Mouse (Mus musculus): ENCODE data around the gene D5Ertd579e. TPM values are rescaled to one million over a fixed set of nuclear protein-coding genes. Genes with fewer than 3 reads are reported as not detected.
A peak's percentile ranks its signal among the peaks of the same experiment; 100 is the strongest.

D5Ertd579e gene
- total and polyA plus RNA-seq, 3 experiments: 13.7 to 29.4 (median 22.9) TPM

DNA sequence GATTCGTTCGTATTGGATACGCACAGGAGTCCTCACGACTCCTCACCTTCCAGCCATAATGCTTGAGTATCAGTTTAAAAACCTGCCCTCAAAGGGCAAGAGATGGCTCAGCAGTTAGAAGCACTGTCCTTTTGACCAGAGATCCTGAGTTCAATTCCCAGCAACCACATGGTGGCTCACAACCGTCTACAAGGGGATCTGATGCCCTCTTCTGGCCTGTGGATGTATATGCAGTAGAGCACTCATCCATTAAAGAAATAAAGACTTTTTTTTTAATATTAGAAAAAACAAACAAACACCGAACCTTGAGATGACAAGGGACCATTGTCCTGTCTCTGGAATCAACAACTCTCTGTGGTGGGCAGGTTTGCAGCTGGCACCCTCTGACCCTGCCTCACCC lies 111.5 kb downstream of the D5Ertd579e start:
- Histone ChIP-seq H3K9me3 (replicated peaks; ENCODE audit: low read length) (peaks cover 3% of the 10 kb centered on the region), H3K9ac (ENCODE audit: insufficient read depth, low read depth) (no peak overlapping the region), H3K4me2 (ENCODE audit: insufficient read depth, low read depth, poor library complexity, severe bottlenecking) (no peak overlapping the region), H3K27ac (ENCODE audit: insufficient read depth, low read depth) (no peak overlapping the region), H3K36me3 (replicated peaks in 1 of 2; ENCODE audit: control insufficient read depth in 1 of 2, insufficient read depth in 1 of 2, low read length in 1 of 2) (no peaks in the 10 kb centered on the region), H3K79me2 (replicated peaks; ENCODE audit: control insufficient read depth, extremely low read depth, insufficient read depth, poor library complexity, severe bottlenecking) (peaks cover 7% of the 10 kb centered on the region), H3K4me3 (replicated peaks in 1 of 3; ENCODE audit: low read depth in 2 of 3, low read length in 2 of 3, poor library complexity in 1 of 3) (no peak overlapping the region), H3K27me3 (replicated peaks) (peaks cover 3% of the 10 kb centered on the region), H3K4me1 (ENCODE audit: control insufficient read depth in 1 of 2, insufficient read depth in 2 of 2) (peaks cover 9 to 27% of the 10 kb centered on the region in 2 experiments)
- no peak for TF ChIP-seq KAT2A (IDR thresholded peaks at IDR 0.05; ENCODE audit: insufficient replicate concordance, low read length)
- no peak for TF ChIP-seq EP300 (IDR thresholded peaks at IDR 0.05; ENCODE audit: low read length)
- TF ChIP-seq ZKSCAN1 (IDR thresholded peaks at IDR 0.05; ENCODE audit: borderline replicate concordance, low read depth, low read length): no peak
- no peak for TF ChIP-seq ELF1 (IDR thresholded peaks at IDR 0.05; ENCODE audit: low read depth, low read length)
- no peak for TF ChIP-seq IRF4 (IDR thresholded peaks at IDR 0.05; ENCODE audit: low read depth, low read length)
- TF ChIP-seq BHLHE40 (IDR thresholded peaks at IDR 0.05; ENCODE audit: low read depth, low read length): no peak
- TF ChIP-seq RCOR1 (conservative IDR thresholded peaks at IDR 0.05; ENCODE audit: low read depth, low read length): no peak
- peak; percentile 14 to 66; a peak in 2 of 4 replicates for TF ChIP-seq CTCF (conservative IDR thresholded peaks at IDR 0.05 in 1 of 2, IDR thresholded peaks at IDR 0.05 in 1 of 2; ENCODE audit: low read depth in 2 of 2, low read length in 2 of 2)
- TF ChIP-seq CHD1 (IDR thresholded peaks at IDR 0.05; ENCODE audit: low read depth, low read length): no peak
- TF ChIP-seq MYC (IDR thresholded peaks at IDR 0.05; ENCODE audit: low read depth, low read length): peak; percentile 79
- no peak for TF ChIP-seq ZMIZ1 (IDR thresholded peaks at IDR 0.05; ENCODE audit: low read depth, low read length)
- TF ChIP-seq ZNF384 (IDR thresholded peaks at IDR 0.05; ENCODE audit: low read depth, low read length): no peak
- TF ChIP-seq RAD21 (IDR thresholded peaks at IDR 0.05; ENCODE audit: low read depth, low read length): peak; percentile 56
- no peak for TF ChIP-seq E2F4 (IDR thresholded peaks at IDR 0.05; ENCODE audit: insufficient replicate concordance, low read depth, low read length)
- no peak for TF ChIP-seq MXI1 (IDR thresholded peaks at IDR 0.05; ENCODE audit: low read depth, low read length)
- TF ChIP-seq SMC3 (IDR thresholded peaks at IDR 0.05; ENCODE audit: low read depth, low read length): peak; percentile 57
- no peak for TF ChIP-seq POLR2AphosphoS2 (IDR thresholded peaks at IDR 0.05; ENCODE audit: low read depth, low read length)
- no peak for TF ChIP-seq POLR2A (IDR thresholded peaks at IDR 0.05; ENCODE audit: low read depth, low read length)
- no peak for TF ChIP-seq MAFK (IDR thresholded peaks at IDR 0.05; ENCODE audit: insufficient replicate concordance, low read length)
- no peak for TF ChIP-seq TCF12 (IDR thresholded peaks at IDR 0.05; ENCODE audit: low read depth, low read length)
- TF ChIP-seq USF1 (IDR thresholded peaks at IDR 0.05; ENCODE audit: low read depth, low read length): no peak
- TF ChIP-seq ZC3H11A (IDR thresholded peaks at IDR 0.05; ENCODE audit: low read depth, low read length): peak; percentile 4; the same call in 1 of the 2 replicates
- no peak for TF ChIP-seq MAX (IDR thresholded peaks at IDR 0.05; ENCODE audit: low read length)
- DNase-seq (ENCODE audit: extremely low read depth): no peak
- in situ Hi-C loops (cut with MboI; ENCODE audit: low pct_ligation_motif_present, low pct_unique_long_range_greater_than_20kb, low sequenced_read_pairs): loop anchor here (5.0 kb wide), 2 partner anchors 57 to 102 kb away; partner anchors contain the start of genes Ccdc96 and Tada2b
- dilution Hi-C loops (cut with MboI; ENCODE audit: extremely low pct_ligation_motif_present, extremely low pct_unique_long_range_greater_than_20kb, low sequenced_read_pairs): no loop called here

Data from CH12.LX (cell line).